Mouse (Mus musculus) cerebellum, adult 11 months (tissue): ENCODE data around the gene Tomm70a.
A peak's percentile ranks its signal among the peaks of the same experiment; 100 is the strongest.
"Not testable (repeated sequence)": the region's sequence is repeated elsewhere in the genome, so short reads cannot be mapped to it uniquely, and the experiment has no call there.

Source experiments
- DNase-seq: peaks from one replicate; pipeline ENCODE4 v3.0.0; 2022

Gene Tomm70a

DNA sequence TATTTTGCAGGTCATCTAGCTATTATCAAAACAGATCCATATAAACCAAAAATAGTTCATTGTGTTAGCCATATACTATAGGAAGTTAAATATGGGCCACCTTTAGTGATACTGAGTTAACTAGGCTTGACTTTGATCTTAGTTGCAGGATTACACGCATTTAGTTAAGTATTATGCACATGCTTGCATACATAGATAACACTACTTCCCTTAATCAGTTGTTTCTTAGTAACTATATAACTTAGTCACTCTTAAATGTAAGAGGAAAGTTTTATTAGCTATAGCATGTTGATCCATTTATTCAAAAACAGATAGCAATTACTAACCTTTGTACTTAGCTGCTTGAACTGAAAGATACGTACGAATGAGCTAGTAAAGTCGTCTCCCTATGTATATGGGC lies 29.9 kb downstream of the Tomm70a start:
- no peak for DNase-seq

DNA sequence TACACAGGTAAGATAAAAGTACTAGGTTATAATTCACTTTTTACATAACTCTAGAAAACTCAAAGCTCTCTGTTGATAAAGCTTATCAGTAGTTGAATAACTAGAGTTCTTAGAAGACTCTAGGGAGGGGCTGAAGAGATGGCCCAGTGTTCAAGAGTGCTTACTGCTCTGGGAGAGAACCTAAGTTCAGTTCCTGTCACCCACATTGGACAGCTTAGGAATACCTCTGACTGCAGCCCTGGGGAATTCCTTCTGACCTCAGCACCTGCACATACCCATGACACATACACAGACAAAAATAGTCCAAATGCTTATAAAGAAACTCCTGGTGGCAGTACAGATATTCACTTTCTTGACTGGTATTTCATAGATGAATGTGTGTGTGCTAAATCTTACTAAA lies 34.4 kb downstream of the Tomm70a start:
- no peak for DNase-seq

DNA sequence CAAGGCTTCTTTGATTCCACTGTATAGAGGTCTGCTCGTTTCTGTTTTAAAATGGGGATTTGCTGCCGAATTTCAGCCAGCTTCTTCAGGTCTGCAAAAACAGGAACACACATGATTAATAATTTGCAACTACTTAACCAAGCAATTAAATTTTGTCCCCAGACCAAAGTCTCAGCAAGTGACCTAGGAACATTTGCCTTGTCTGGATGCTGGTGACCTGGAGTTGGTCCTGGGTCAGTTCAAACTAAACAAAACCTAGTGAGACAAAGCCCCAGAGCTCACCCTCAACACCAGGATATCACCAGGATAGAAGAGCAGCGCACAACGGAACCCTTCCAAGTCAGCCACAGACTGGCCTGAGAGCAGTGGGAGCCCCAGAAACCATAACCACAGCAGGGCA lies 35.6 kb downstream of the Tomm70a start:
- no peak for DNase-seq

- no peak for DNase-seq
These were observed 36.2 kb downstream of the Tomm70a start for GRCm38 (mm10) chr16:57157728-57158127.

DNA sequence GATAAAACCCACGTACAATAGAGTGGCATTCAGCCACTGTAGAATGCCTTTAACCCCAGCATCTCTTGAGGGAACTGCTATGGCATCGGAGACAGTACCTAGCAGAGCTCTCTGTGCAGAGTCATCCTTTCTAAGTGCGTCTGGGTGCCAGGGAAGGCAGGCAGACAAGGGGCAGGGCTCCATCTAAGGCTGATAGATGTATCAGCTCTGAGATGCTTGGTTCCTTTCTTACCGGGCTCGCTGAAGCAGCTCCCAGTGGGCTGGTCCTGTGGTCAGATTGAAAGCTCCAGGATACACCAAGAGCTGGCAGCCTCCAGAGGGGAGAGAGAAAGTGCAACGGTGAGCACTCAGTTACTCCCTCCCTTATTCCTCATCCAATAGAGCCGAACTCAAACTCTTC lies 38.3 kb downstream of the Tomm70a start:
- no peak for DNase-seq

- DNase-seq: no peak
These were observed 41.3 kb downstream of the Tomm70a start for GRCm38 (mm10) chr16:57162841-57163240.

GRCm38 (mm10) chr16:57163694-57164093 lies 42.2 kb downstream of the Tomm70a start:
- DNase-seq: no peak

GRCm38 (mm10) chr16:57165157-57165556 lies 43.7 kb downstream of the Tomm70a start:
- no peak for DNase-seq

DNA sequence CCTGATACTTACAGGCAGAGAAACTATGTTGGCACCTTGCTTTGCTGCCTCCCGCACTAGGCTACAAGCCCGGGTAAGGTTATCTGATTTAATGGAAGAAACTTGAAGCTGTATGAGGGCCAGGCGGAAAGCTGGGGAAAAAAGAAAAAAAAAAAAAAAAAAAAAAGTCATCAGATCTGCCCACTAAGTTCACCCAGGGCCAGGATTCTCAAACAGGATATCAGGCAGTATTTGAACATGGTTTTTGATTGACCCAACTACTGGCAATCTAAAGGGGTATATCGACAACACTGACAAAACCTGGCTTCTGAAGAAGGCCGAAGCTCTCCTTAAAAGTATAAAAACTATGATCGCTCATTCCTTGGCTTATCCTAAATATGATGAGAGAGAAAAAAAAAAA lies 44.6 kb downstream of the Tomm70a start:
- DNase-seq: no peak

- peak; percentile 89 for DNase-seq
These were observed 45.4 kb downstream of the Tomm70a start, which contains the start of gene Nit2 for GRCm38 (mm10) chr16:57166611-57167513. Nit2 (minus strand) TSS chr16:57167341.

DNA sequence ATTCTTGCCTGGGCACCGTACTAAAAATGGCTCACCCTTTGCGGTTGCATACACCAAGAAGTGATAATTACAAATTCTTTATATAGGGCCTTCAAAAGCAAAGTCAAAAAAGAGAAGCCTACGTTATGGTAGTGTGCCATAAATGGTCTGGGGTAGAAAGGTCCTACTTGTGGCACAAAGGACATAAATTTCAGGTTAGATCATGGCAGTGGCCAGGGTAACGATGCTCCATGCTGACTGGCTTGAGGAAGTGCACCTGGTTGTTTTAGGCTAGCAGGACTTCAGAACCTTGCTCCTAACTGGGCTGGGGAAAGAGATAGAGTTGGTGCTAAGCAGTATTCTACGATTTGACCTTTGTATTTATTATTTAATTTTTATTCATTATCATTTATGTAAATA lies 46.0 kb downstream of the Tomm70a start:
- no peak for DNase-seq

- no peak for DNase-seq
These were observed 46.7 kb downstream of the Tomm70a start for GRCm38 (mm10) chr16:57168236-57168635.

DNA sequence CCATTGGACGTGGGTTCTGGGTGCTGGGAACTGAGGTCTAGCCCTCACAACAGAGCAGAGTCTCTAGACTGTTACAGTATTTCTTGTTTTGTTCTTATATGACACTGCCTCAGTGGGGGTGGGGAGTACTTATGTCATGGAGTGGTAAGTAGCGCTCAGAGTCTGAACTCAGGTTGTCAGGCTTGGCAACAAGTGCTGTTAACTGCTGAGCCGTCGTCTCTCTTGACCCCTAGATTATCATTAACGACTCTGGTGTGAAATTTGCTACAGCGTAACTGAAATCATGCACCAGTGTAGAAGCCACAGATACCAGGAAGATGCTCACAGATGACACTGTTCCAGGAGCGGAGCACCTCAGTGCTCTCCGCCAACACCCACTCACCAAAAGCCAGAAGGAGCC lies 49.7 kb downstream of the Tomm70a start:
- DNase-seq: no peak

DNA sequence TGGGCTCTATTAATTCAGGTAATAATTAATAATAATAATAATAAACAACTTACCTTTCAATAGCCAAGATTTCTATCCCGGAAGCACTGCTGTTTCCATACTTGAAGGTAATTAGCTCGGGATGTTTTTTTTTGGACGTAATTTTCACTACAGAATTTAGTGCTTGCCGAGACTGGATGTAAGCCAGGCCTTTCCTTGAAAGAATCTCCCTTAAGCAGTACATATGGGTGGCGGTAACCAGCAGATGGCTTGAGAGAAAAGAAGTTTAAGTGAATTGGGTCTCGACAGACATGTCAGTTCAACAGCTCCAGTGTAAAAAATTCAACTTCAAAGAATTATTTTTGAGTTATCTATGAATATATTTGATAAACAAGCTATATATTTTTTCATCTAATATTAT lies 50.1 kb downstream of the Tomm70a start:
- no peak for DNase-seq

- DNase-seq: not testable (repeated sequence)
These were observed 53.0 kb downstream of the Tomm70a start for GRCm38 (mm10) chr16:57174480-57174879.

DNA sequence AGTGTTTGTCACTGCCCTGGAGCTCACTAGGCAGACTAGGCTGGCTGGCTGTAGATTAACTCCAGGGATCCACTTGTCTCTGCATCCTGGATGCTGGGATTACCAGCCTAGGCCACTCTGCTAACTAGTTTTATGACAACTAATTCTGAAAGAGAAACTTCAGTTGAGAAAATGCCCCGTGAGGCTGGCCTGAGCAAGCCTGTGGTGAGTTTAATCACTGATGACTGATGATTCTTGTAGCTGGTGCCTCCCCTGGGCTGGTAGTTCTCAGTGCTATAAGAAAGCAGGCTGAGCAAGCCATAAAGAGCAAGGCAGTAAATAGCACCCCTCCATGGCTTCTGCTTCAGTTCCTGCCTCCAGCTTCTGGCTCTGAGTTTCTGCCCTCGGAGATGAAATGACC lies 54.2 kb downstream of the Tomm70a start:
- no peak for DNase-seq

DNA sequence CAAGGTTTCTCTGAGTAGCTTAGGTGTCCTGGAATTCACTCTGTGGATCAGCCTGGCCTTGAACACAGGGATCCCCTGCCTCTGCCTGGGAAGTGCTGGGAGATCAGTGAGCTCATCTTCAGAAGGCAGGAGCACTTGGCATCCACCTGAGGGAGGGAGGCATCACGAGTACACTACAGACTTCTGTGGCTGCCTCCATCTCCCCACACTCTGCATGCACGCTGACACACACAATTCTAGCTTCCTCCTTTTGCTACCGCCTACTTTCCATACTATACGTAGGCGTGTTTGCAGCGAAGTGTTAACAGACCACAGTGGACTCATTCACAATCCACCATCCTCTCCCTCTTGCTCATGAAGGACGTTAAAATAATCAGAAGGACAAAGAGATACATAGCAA lies 54.8 kb downstream of the Tomm70a start:
- DNase-seq: no peak

DNA sequence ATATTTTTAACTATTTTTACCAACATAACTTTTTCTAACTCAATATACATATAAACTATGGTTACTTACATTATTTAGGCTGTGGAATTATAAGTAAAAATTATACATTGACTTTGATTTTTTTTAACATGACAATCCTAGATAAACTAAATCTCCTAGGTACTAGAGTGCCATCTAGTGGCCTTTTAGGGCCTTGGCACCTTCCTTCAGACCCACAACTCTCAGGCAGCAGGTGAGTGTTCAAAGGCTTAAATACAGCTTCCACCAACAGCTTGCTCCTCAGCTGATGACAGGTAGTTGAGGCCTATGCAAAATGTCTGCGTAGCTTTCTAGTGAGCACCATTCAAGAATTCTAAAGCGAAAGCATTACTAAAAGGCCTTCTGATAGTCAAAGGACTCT lies 55.8 kb downstream of the Tomm70a start:
- DNase-seq: peak; percentile 12

DNA sequence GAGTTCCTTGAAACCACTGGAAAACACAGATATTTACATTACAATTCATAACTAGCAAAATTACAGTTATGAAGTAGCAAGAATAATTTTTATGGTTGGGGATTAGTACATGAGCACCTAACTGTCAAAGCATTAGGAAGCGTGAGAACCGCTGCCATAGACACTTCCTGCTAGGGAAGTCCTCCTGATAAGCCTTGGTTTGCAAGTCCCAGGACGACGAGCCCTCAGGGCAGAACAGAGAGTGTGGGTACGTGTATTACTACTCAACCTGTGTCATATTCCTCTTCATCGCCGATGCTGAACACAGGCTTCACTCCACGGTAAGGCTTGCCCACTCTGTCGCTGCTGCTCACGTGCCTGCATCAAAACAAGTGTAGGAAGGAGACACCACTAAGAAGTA lies 56.2 kb downstream of the Tomm70a start:
- no peak for DNase-seq

GRCm38 (mm10) chr16:57181180-57181579 lies 59.7 kb downstream of the Tomm70a start:
- no peak for DNase-seq

- DNase-seq: no peak
These were observed 60.5 kb downstream of the Tomm70a start for GRCm38 (mm10) chr16:57182037-57182436.

GRCm38 (mm10) chr16:57186618-57187017 lies 65.1 kb downstream of the Tomm70a start:
- DNase-seq: no peak

- no peak for DNase-seq
These were observed 68.0 kb downstream of the Tomm70a start for GRCm38 (mm10) chr16:57189493-57189892.

DNA sequence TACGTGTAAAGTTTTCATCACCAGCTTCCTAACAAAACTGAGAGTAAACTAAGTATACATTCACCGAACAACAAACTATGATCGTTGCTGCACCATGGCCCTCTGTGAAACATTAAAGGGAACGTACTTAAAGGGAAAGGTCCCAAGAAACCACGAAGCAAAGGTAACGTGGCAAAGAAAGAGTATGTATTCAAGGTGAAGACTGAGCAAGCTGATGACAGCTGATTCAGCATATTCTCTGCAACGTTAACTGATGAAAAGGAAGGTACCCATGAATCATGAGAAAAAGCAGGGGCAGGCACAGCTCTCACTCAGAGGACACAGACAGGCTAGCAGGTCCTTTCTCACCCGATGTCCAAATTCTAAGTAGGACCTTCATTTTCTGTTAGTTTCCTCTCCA lies 68.9 kb downstream of the Tomm70a start:
- no peak for DNase-seq

- DNase-seq: no peak
These were observed 69.7 kb downstream of the Tomm70a start for GRCm38 (mm10) chr16:57191214-57191613.
